Mouse (Mus musculus) neural tube, embryonic 14.5 days (tissue): ENCODE results near the gene Hmgb1. TPM values are rescaled to one million over a fixed set of nuclear protein-coding genes. Genes with fewer than 3 reads are reported as not detected.
A peak's percentile ranks its signal among the peaks of the same experiment; 100 is the strongest.

ENCODE experiments used
- ATAC-seq: fragments of 200-750 bp; cut with Nextera tagmentation; 2 replicates; pipeline ENCODE4 v1.8.0; 2017; ENCODE audit warnings: low read depth, mild to moderate bottlenecking, moderate TSS enrichment, moderate library complexity
- H3K27ac ChIP-seq: fragments of 300-500 bp; sonication (generic); 2 replicates; pipeline ENCODE4 v1.5.1; 2014; ENCODE audit warnings: low read depth, mild to moderate bottlenecking, control low read depth, low read length, moderate library complexity, mixed read lengths
- H3K27me3 ChIP-seq: fragments of 300-500 bp; sonication (generic); 2 replicates; pipeline ENCODE4 v1.6.1; 2014; ENCODE audit warnings: low read length; ENCODE audit not compliant: control insufficient read depth, insufficient read depth
- H3K36me3 ChIP-seq: fragments of 300-500 bp; sonication (generic); 2 replicates; pipeline ENCODE4 v1.6.1; 2014; ENCODE audit warnings: low read length, mixed read lengths; ENCODE audit not compliant: control insufficient read depth, insufficient read depth
- H3K4me1 ChIP-seq: fragments of 300-500 bp; sonication (generic); 2 replicates; pipeline ENCODE4 v1.6.1; 2014; ENCODE audit warnings: low read length; ENCODE audit not compliant: control insufficient read depth, insufficient read depth
- H3K4me2 ChIP-seq: fragments of 300-500 bp; sonication (generic); 2 replicates; pipeline ENCODE4 v1.6.1; 2014; ENCODE audit warnings: mild to moderate bottlenecking, low read depth, low read length, control low read depth
- H3K4me3 ChIP-seq: fragments of 300-500 bp; sonication (generic); 2 replicates; pipeline ENCODE4 v1.5.1; 2014; ENCODE audit warnings: low read depth, low read length, control low read depth, mixed read lengths
- H3K9ac ChIP-seq: fragments of 300-500 bp; sonication (generic); replicated peaks from 2 replicates; pipeline ENCODE4 v1.6.1; 2014; ENCODE audit warnings: low read depth, mild to moderate bottlenecking, control low read depth, low read length, mixed read lengths
- H3K9me3 ChIP-seq: fragments of 300-500 bp; sonication (generic); 2 replicates; pipeline ENCODE4 v1.6.1; 2016; ENCODE audit warnings: low read length; ENCODE audit not compliant: control insufficient read depth
- WGBS: fragments of 180-500 bp; shearing (Covaris S2); extraction: QIAGEN DNeasy Blood & Tissue Kit; methylation state at CpG from one replicate; pipeline ENCODE4 v1.1.7; 2014; 5-methylcytosine and 5-hydroxymethylcytosine counted together
- polyA plus RNA-seq: library from polyadenylated mRNA; unstranded; fragments of >200 nt; fragmentation: Nextera tagmentation; extraction: Ambion mirVana; gene quantifications from 2 replicates; pipeline ENCODE4 v1.2.1, GENCODE M21; 2014

Gene Hmgb1
- polyA plus RNA-seq, 1 experiment from 2014 or later, result 766 TPM

- H3K9me3 ChIP-seq, result no peaks in the 10 kb centered on the region
- H3K27me3 ChIP-seq, result no peaks in the 10 kb centered on the region
- no peak overlapping the region for H3K9ac ChIP-seq
- H3K36me3 ChIP-seq, result peaks cover 40% of the 10 kb centered on the region
- no peak overlapping the region for H3K4me3 ChIP-seq
- H3K27ac ChIP-seq, result no peak overlapping the region
- WGBS, result 89% methylated on average over 4 of the region's 4 CpGs
- no peak overlapping the region for H3K4me2 ChIP-seq
- no peak for ATAC-seq
- no peaks in the 10 kb centered on the region for H3K4me1 ChIP-seq
Measured at GRCm38 (mm10) chr5:149212806-149213205, 28.5 kb upstream of the Hmgb1 start.

GRCm38 (mm10) chr5:149211041-149211440 is 26.8 kb upstream of the Hmgb1 start:
- Histone ChIP-seq H3K9me3 (no peaks in the 10 kb centered on the region), H3K9ac (no peak overlapping the region), H3K4me3 (no peak overlapping the region), H3K36me3 (peaks cover 45% of the 10 kb centered on the region), H3K4me2 (no peak overlapping the region), H3K27me3 (no peaks in the 10 kb centered on the region), H3K4me1 (no peaks in the 10 kb centered on the region), H3K27ac (no peak overlapping the region)
- ATAC-seq, result no peak
- WGBS, result 76% methylated on average over 4 of the region's 4 CpGs

DNA sequence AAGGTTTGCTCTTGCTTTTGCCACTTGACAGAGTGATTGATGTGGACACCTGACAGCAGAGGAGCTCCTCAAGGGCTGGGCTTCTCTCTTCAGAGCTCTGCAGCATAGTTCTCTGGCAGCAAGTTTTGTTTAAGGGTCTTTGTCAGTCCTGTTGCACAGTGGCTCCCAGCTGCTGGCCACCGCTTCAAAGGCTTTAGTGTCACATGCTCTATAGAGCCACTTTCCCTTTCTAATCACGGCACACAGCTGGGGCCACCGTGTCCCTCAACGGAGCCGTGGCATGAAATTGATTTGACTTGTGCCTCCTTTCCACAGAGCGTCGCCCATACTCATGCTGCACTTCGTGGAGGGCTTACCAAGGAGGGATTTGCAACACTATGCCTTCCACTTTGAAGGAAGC is 25.0 kb upstream of the Hmgb1 start:
- peaks cover 50% of the 10 kb centered on the region for H3K36me3 ChIP-seq
- WGBS, result 19% methylated on average over 8 of the region's 8 CpGs

DNA sequence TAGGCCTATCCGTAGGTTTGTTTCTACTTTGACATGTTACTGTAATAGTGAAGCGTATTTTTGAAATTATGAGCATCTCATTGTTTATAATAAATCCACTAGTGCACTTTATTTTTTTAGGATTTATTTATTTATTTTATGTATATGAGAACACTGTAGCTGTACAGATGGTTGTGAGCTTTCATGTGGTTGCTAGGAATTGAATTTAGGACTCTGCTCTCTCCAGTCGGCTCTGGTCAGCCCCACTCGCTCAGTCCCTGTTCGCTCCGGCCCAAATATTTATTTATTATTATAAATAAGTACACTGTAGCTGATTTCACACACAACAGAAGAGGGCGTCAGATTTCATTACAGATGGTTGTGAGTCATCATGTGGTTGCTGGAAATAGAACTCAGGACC is 24.5 kb upstream of the Hmgb1 start:
- ATAC-seq, result no peak
- WGBS, result 82% methylated on average over 7 of the region's 7 CpGs
- H3K27me3 ChIP-seq, result no peaks in the 10 kb centered on the region
- H3K4me1 ChIP-seq, result no peaks in the 10 kb centered on the region
- no peak overlapping the region for H3K27ac ChIP-seq
- H3K36me3 ChIP-seq, result peaks cover 49% of the 10 kb centered on the region
- no peaks in the 10 kb centered on the region for H3K9me3 ChIP-seq
- H3K4me2 ChIP-seq, result no peak overlapping the region
- no peak overlapping the region for H3K4me3 ChIP-seq
- H3K9ac ChIP-seq, result no peak overlapping the region

More for the DNA sequence above, 25.0 kb upstream of the Hmgb1 start:
- H3K9me3 ChIP-seq, result no peaks in the 10 kb centered on the region
- no peak overlapping the region for H3K4me2 ChIP-seq
- no peak overlapping the region for H3K9ac ChIP-seq
- ATAC-seq, result peak; percentile 49; the same call in 1 of the 2 replicates
- H3K4me3 ChIP-seq, result no peak overlapping the region
- H3K27ac ChIP-seq, result no peak overlapping the region
- H3K4me1 ChIP-seq, result no peaks in the 10 kb centered on the region
- H3K27me3 ChIP-seq, result no peaks in the 10 kb centered on the region

DNA sequence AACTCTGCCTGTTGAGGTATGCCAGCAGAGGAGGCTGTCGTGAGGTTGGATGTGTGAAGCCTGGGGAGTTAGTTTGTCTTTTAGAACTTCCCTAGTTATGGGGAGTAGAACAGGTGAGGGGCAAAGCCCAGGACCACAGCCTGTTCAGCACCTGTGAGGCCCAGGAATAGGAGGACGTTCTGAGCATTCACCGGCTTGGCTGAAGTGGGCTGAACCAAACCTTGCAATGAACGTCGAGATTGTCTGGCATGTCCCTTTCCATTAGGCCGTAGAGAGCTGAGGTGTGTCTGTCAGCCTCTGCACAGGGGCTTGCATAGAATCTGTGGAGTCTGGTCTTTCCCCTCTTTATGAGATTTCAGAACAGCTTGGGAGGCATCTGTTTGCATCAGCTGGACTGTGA is 23.4 kb upstream of the Hmgb1 start:
- Histone ChIP-seq H3K4me1 (no peaks in the 10 kb centered on the region), H3K9ac (no peak overlapping the region), H3K36me3 (peaks cover 43% of the 10 kb centered on the region), H3K27ac (no peak overlapping the region), H3K4me2 (no peak overlapping the region), H3K27me3 (no peaks in the 10 kb centered on the region), H3K4me3 (no peak overlapping the region), H3K9me3 (no peaks in the 10 kb centered on the region)
- ATAC-seq, result no peak
- 83% methylated on average over 6 of the region's 6 CpGs for WGBS

- Histone ChIP-seq H3K4me3 (no peak overlapping the region), H3K4me2 (no peak overlapping the region), H3K27me3 (no peaks in the 10 kb centered on the region), H3K9me3 (no peaks in the 10 kb centered on the region), H3K36me3 (peaks cover 49% of the 10 kb centered on the region), H3K27ac (no peak overlapping the region), H3K9ac (no peak overlapping the region), H3K4me1 (no peaks in the 10 kb centered on the region)
- no peak for ATAC-seq
- WGBS, result 75% methylated on average over 5 of the region's 5 CpGs
Measured at GRCm38 (mm10) chr5:149206286-149206685, 22.0 kb upstream of the Hmgb1 start.

- H3K4me2 ChIP-seq, result no peak overlapping the region
- H3K27ac ChIP-seq, result no peak overlapping the region
- 75% methylated on average over 8 of the region's 8 CpGs for WGBS
- H3K9ac ChIP-seq, result no peak overlapping the region
- no peaks in the 10 kb centered on the region for H3K27me3 ChIP-seq
- H3K36me3 ChIP-seq, result peaks cover 48% of the 10 kb centered on the region
- ATAC-seq, result no peak
- no peak overlapping the region for H3K4me3 ChIP-seq
- no peaks in the 10 kb centered on the region for H3K4me1 ChIP-seq
- H3K9me3 ChIP-seq, result no peaks in the 10 kb centered on the region
Measured at GRCm38 (mm10) chr5:149205265-149205664, 21.0 kb upstream of the Hmgb1 start.

DNA sequence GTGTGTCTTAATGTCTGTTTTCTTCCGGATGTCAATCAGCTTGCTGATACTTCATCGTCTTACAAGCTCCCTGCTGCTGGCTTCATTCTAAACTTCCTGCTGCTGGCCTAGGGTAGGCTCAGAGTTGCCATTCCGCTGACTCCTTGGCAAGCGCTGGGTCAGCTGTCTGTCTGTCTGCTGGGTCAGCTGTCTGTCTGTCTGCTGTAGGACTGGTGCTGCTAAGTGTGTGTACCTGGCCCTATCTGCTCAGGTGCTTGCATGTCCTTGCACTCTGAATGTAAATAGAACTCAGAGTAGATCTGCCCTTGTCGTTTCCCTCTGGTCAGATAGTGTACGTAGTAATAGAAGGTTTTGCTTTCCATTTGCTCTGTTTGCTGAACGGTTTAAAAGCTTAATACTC is 20.5 kb upstream of the Hmgb1 start:
- ATAC-seq, result no peak
- H3K9me3 ChIP-seq, result no peaks in the 10 kb centered on the region
- no peak overlapping the region for H3K4me2 ChIP-seq
- H3K4me3 ChIP-seq, result no peak overlapping the region
- no peak overlapping the region for H3K27ac ChIP-seq
- no peaks in the 10 kb centered on the region for H3K4me1 ChIP-seq
- no peak overlapping the region for H3K9ac ChIP-seq
- peaks cover 45% of the 10 kb centered on the region for H3K36me3 ChIP-seq
- no peaks in the 10 kb centered on the region for H3K27me3 ChIP-seq
- 94% methylated on average over 7 of the region's 7 CpGs for WGBS

DNA sequence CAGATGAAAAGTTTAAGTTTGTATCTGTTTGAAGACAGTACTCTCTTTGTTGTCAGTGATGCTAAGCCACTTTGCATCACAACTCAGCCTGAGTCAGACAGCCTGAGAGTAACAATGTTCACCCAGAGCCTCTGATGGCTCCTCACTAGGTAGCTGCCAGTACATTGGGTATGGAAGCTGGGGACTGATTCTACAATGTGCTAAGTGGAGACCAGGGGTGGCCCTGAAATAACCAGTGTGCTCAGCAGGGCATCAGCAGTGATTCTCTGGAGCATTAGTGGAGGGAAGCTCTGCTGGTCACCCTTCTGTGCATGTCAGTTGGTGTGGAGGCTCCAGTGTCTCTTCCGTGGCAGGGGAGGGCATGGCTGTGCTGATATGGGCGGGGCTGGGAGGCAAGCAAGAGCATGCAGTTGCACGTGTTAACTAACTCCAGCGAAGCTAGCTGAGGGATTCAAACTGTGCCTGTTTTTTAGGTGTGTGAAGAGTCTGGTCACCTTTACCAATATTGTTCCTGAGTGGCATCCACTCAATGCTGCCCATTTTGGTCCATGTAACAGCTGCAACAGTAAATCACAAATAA is 19.6 kb upstream of the Hmgb1 start:
- H3K4me2 ChIP-seq, result no peak overlapping the region
- H3K27ac ChIP-seq, result no peak overlapping the region
- H3K4me3 ChIP-seq, result no peak overlapping the region
- no peaks in the 10 kb centered on the region for H3K27me3 ChIP-seq
- WGBS, result 88% methylated on average over 4 of the region's 4 CpGs
- no peak for ATAC-seq
- no peaks in the 10 kb centered on the region for H3K4me1 ChIP-seq
- H3K9me3 ChIP-seq, result no peaks in the 10 kb centered on the region
- no peak overlapping the region for H3K9ac ChIP-seq
- peaks cover 42% of the 10 kb centered on the region for H3K36me3 ChIP-seq
